Mouse (Mus musculus): ENCODE results near the gene Arhgap19.

- TF ChIP-seq CTCF (IDR thresholded peaks at IDR 0.05; ENCODE audit: insufficient read depth, low read depth, low read length) (no peak), POLR2A (IDR thresholded peaks at IDR 0.05; ENCODE audit: insufficient read depth, low read depth, low read length) (no peak)
Measured at GRCm38 (mm10) chr19:41850021-41850718, 48.3 kb upstream of the Arhgap19 start.
